Mouse (Mus musculus) urinary bladder, postnatal 36 days (tissue): ENCODE measurements around the gene Pars2.

ENCODE experiments used
- DNase-seq, 2 experiments: peaks; one replicate each; pipeline ENCODE4 v3.0.0; 2022; ENCODE audit warnings: low spot score in 2 of 2, mixed read lengths in 1 of 2

The Pars2 gene

GRCm38 (mm10) chr4:106634086-106634479, 16.8 kb upstream of the Pars2 start:
- no peak for DNase-seq

- DNase-seq: no peak
Observed at GRCm38 (mm10) chr4:106643483-106644217, 7.2 kb upstream of the Pars2 start.

GRCm38 (mm10) chr4:106644218-106644610, 6.7 kb upstream of the Pars2 start:
- DNase-seq: no peak

GRCm38 (mm10) chr4:106645797-106646196, 5.1 kb upstream of the Pars2 start:
- DNase-seq: no peak

GRCm38 (mm10) chr4:106647137-106647536, 3.7 kb upstream of the Pars2 start:
- DNase-seq: no peak

GRCm38 (mm10) chr4:106652546-106652945, 1.7 kb downstream of the Pars2 start:
- DNase-seq: no peak

GRCm38 (mm10) chr4:106653051-106653450, 2.2 kb downstream of the Pars2 start:
- DNase-seq: no peak

- no peak for DNase-seq
Observed at GRCm38 (mm10) chr4:106655681-106656080, 4.8 kb downstream of the Pars2 start.

- no peak for DNase-seq
Observed at GRCm38 (mm10) chr4:106663956-106664470, 13.1 kb downstream of the Pars2 start.

GRCm38 (mm10) chr4:106664697-106665096, 13.8 kb downstream of the Pars2 start:
- no peak for DNase-seq

GRCm38 (mm10) chr4:106665269-106665668, 14.4 kb downstream of the Pars2 start:
- no peak for DNase-seq

- no peak for DNase-seq
Observed at GRCm38 (mm10) chr4:106665673-106666072, 14.8 kb downstream of the Pars2 start.

GRCm38 (mm10) chr4:106666546-106666945, 15.7 kb downstream of the Pars2 start:
- no peak for DNase-seq

- DNase-seq: no peak
Observed at GRCm38 (mm10) chr4:106676749-106677148, 25.9 kb downstream of the Pars2 start.

- peak; percentile 77 to 90 for DNase-seq
Observed at GRCm38 (mm10) chr4:106678442-106679118, 27.7 kb downstream of the Pars2 start, which contains the start of gene Ttc4. TSS of gene Ttc4 (minus strand) at chr4:106678944.

- no peak for DNase-seq
Observed at GRCm38 (mm10) chr4:106679152-106679551, 28.3 kb downstream of the Pars2 start.

- DNase-seq: no peak
Observed at GRCm38 (mm10) chr4:106680955-106681354, 30.1 kb downstream of the Pars2 start.

GRCm38 (mm10) chr4:106688636-106689296, 37.9 kb downstream of the Pars2 start:
- no peak for DNase-seq

GRCm38 (mm10) chr4:106693841-106694430, 43.1 kb downstream of the Pars2 start:
- DNase-seq: no peak

GRCm38 (mm10) chr4:106699989-106700388, 49.1 kb downstream of the Pars2 start:
- no peak for DNase-seq

- no peak for DNase-seq
Observed at GRCm38 (mm10) chr4:106700798-106701197, 49.9 kb downstream of the Pars2 start.

GRCm38 (mm10) chr4:106703956-106704355, 53.1 kb downstream of the Pars2 start:
- DNase-seq: no peak
